Mouse (Mus musculus): ENCODE results near the gene Pgr. TPM values are rescaled to one million over a fixed set of nuclear protein-coding genes. Genes with fewer than 3 reads are reported as not detected.

The Pgr gene
- polyA plus RNA-seq (2014; fragmentation: Nextera tagmentation; extraction: Ambion mirVana): 0.47 and 0.78 TPM in 2 replicates

- peak within 1 kb of the TSS; percentile 57 for H3K4me3 ChIP-seq (ENCODE audit: low read depth, low read length)
- 2% methylated on average over 16 of the region's 16 CpGs for WGBS
- H3K4me2 ChIP-seq (ENCODE audit: low read length): peak within 1 kb of the TSS; percentile 97
- H3K9ac ChIP-seq (ENCODE audit: low read length): peak within 1 kb of the TSS; percentile 70; the same call in 1 of the 2 replicates
- no peaks in the 10 kb centered on the region for H3K4me1 ChIP-seq (ENCODE audit: control insufficient read depth, insufficient read depth, low read length)
- no peak within 1 kb of the TSS for H3K27ac ChIP-seq (ENCODE audit: low read depth, low read length)
- H3K9me3 ChIP-seq (replicated peaks; ENCODE audit: control insufficient read depth, low read length): no peaks in the 10 kb centered on the region
- peaks cover 17% of the 10 kb centered on the region; the same call in 1 of the 2 replicates for H3K27me3 ChIP-seq (replicated peaks; ENCODE audit: control insufficient read depth, insufficient read depth, low read length)
- DNase-seq (ENCODE audit: low spot score) (peak; percentile 62), ATAC-seq (peak; percentile 56; the same call in 1 of the 2 replicates)
- H3K36me3 ChIP-seq (ENCODE audit: control insufficient read depth, insufficient read depth, low read length): no peaks in the 10 kb centered on the region
Measured at GRCm38 (mm10) chr9:8899616-8900202, at the start of gene Pgr. Gene Pgr, plus strand, starts transcription at chr9:8899833.

GRCm38 (mm10) chr9:8857455-8857854 lies 42.2 kb upstream of the Pgr start:
- Histone ChIP-seq H3K4me1 (ENCODE audit: control insufficient read depth, insufficient read depth, low read length) (no peaks in the 10 kb centered on the region), H3K27ac (ENCODE audit: low read depth, low read length) (no peak overlapping the region), H3K4me3 (ENCODE audit: low read depth, low read length) (no peak overlapping the region), H3K36me3 (ENCODE audit: control insufficient read depth, insufficient read depth, low read length) (no peaks in the 10 kb centered on the region), H3K4me2 (ENCODE audit: low read length) (no peak overlapping the region), H3K9me3 (replicated peaks; ENCODE audit: control insufficient read depth, low read length) (no peaks in the 10 kb centered on the region), H3K9ac (ENCODE audit: low read length) (no peak overlapping the region), H3K27me3 (replicated peaks; ENCODE audit: control insufficient read depth, insufficient read depth, low read length) (no peaks in the 10 kb centered on the region)
- ATAC-seq (no peak), DNase-seq (ENCODE audit: low spot score) (no peak)
- 91% methylated on average over 2 of the region's 2 CpGs for WGBS

- no peaks in the 10 kb centered on the region for H3K4me1 ChIP-seq (ENCODE audit: control insufficient read depth, insufficient read depth, low read length)
- 90% methylated on average over 2 of the region's 2 CpGs for WGBS
- H3K9me3 ChIP-seq (replicated peaks; ENCODE audit: control insufficient read depth, low read length): no peaks in the 10 kb centered on the region
- H3K27me3 ChIP-seq (replicated peaks; ENCODE audit: control insufficient read depth, insufficient read depth, low read length): no peaks in the 10 kb centered on the region
- H3K9ac ChIP-seq (ENCODE audit: low read length): no peak overlapping the region
- no peak overlapping the region for H3K4me3 ChIP-seq (ENCODE audit: low read depth, low read length)
- no peak overlapping the region for H3K27ac ChIP-seq (ENCODE audit: low read depth, low read length)
- DNase-seq (ENCODE audit: low spot score) (no peak), ATAC-seq (no peak)
- no peak overlapping the region for H3K4me2 ChIP-seq (ENCODE audit: low read length)
- no peaks in the 10 kb centered on the region for H3K36me3 ChIP-seq (ENCODE audit: control insufficient read depth, insufficient read depth, low read length)
Measured at GRCm38 (mm10) chr9:8868511-8868910, 31.1 kb upstream of the Pgr start.

- ATAC-seq: no peak
- Histone ChIP-seq H3K4me3 (ENCODE audit: low read depth, low read length) (no peak overlapping the region), H3K36me3 (ENCODE audit: control insufficient read depth, insufficient read depth, low read length) (no peaks in the 10 kb centered on the region)
Measured at GRCm38 (mm10) chr9:8895205-8895604, 4.4 kb upstream of the Pgr start.

GRCm38 (mm10) chr9:8900203-8901012 lies 775 bp downstream of the Pgr start:
- H3K9ac ChIP-seq (ENCODE audit: low read length): peak overlapping the region; percentile 70; the same call in 1 of the 2 replicates
- no peaks in the 10 kb centered on the region for H3K36me3 ChIP-seq (ENCODE audit: control insufficient read depth, insufficient read depth, low read length)
- H3K27me3 ChIP-seq (replicated peaks; ENCODE audit: control insufficient read depth, insufficient read depth, low read length): peaks cover 17% of the 10 kb centered on the region; the same call in 1 of the 2 replicates
- under 1% methylated on average over 41 of the region's 41 CpGs for WGBS
- H3K27ac ChIP-seq (ENCODE audit: low read depth, low read length): no peak overlapping the region
- peak overlapping the region; percentile 97 for H3K4me2 ChIP-seq (ENCODE audit: low read length)
- peak; percentile 29; the same call in 1 of the 2 replicates for ATAC-seq
- H3K9me3 ChIP-seq (replicated peaks; ENCODE audit: control insufficient read depth, low read length): no peaks in the 10 kb centered on the region
- no peaks in the 10 kb centered on the region for H3K4me1 ChIP-seq (ENCODE audit: control insufficient read depth, insufficient read depth, low read length)
- peak; percentile 30 for DNase-seq (ENCODE audit: low spot score)
- peak overlapping the region; percentile 57 for H3K4me3 ChIP-seq (ENCODE audit: low read depth, low read length)

More at GRCm38 (mm10) chr9:8895205-8895604, 4.4 kb upstream of the Pgr start:
- H3K4me2 ChIP-seq (ENCODE audit: low read length): no peak overlapping the region
- no peak overlapping the region for H3K27ac ChIP-seq (ENCODE audit: low read depth, low read length)
- 83% methylated on average over 5 of the region's 5 CpGs for WGBS
- DNase-seq (ENCODE audit: low spot score): no peak
- no peaks in the 10 kb centered on the region for H3K4me1 ChIP-seq (ENCODE audit: control insufficient read depth, insufficient read depth, low read length)
- no peak overlapping the region for H3K9ac ChIP-seq (ENCODE audit: low read length)
- no peaks in the 10 kb centered on the region for H3K9me3 ChIP-seq (replicated peaks; ENCODE audit: control insufficient read depth, low read length)
- H3K27me3 ChIP-seq (replicated peaks; ENCODE audit: control insufficient read depth, insufficient read depth, low read length): 0 out of 2 replicates have a peak, but pooled peaks cover 4% of the 10 kb centered on the region

- WGBS: 1% methylated on average over 36 of the region's 36 CpGs
- no peaks in the 10 kb centered on the region for H3K4me1 ChIP-seq (ENCODE audit: control insufficient read depth, insufficient read depth, low read length)
- peak; percentile 69 for ATAC-seq
Measured at GRCm38 (mm10) chr9:8901013-8901646, 1.5 kb downstream of the Pgr start.

GRCm38 (mm10) chr9:8901647-8902131 lies 2.1 kb downstream of the Pgr start:
- DNase-seq (ENCODE audit: low spot score): peak; percentile 58
- peak; percentile 73 for ATAC-seq
- H3K9me3 ChIP-seq (replicated peaks; ENCODE audit: control insufficient read depth, low read length): no peaks in the 10 kb centered on the region

More at GRCm38 (mm10) chr9:8901013-8901646, 1.5 kb downstream of the Pgr start:
- Histone ChIP-seq H3K4me2 (ENCODE audit: low read length) (peak overlapping the region; percentile 97), H3K4me3 (ENCODE audit: low read depth, low read length) (peak overlapping the region; percentile 57), H3K9ac (ENCODE audit: low read length) (peak overlapping the region; percentile 70), H3K36me3 (ENCODE audit: control insufficient read depth, insufficient read depth, low read length) (no peaks in the 10 kb centered on the region), H3K27me3 (replicated peaks; ENCODE audit: control insufficient read depth, insufficient read depth, low read length) (peaks cover 17% of the 10 kb centered on the region; the same call in 1 of the 2 replicates), H3K9me3 (replicated peaks; ENCODE audit: control insufficient read depth, low read length) (no peaks in the 10 kb centered on the region), H3K27ac (ENCODE audit: low read depth, low read length) (no peak overlapping the region)
- DNase-seq (ENCODE audit: low spot score): peak; percentile 30

GRCm38 (mm10) chr9:8902277-8902676 lies 2.6 kb downstream of the Pgr start:
- Histone ChIP-seq H3K9ac (ENCODE audit: low read length) (peak overlapping the region; percentile 70; the same call in 1 of the 2 replicates), H3K4me3 (ENCODE audit: low read depth, low read length) (peak overlapping the region; percentile 57), H3K27me3 (replicated peaks; ENCODE audit: control insufficient read depth, insufficient read depth, low read length) (peaks cover 17% of the 10 kb centered on the region; the same call in 1 of the 2 replicates), H3K4me1 (ENCODE audit: control insufficient read depth, insufficient read depth, low read length) (no peaks in the 10 kb centered on the region), H3K36me3 (ENCODE audit: control insufficient read depth, insufficient read depth, low read length) (no peaks in the 10 kb centered on the region), H3K4me2 (ENCODE audit: low read length) (peak overlapping the region; percentile 97), H3K27ac (ENCODE audit: low read depth, low read length) (no peak overlapping the region), H3K9me3 (replicated peaks; ENCODE audit: control insufficient read depth, low read length) (no peaks in the 10 kb centered on the region)
- WGBS: 26% methylated on average over 3 of the region's 3 CpGs
- DNase-seq (ENCODE audit: low spot score) (peak; percentile 12), ATAC-seq (no peak)

More at GRCm38 (mm10) chr9:8901647-8902131, 2.1 kb downstream of the Pgr start:
- H3K36me3 ChIP-seq (ENCODE audit: control insufficient read depth, insufficient read depth, low read length): no peaks in the 10 kb centered on the region
- H3K4me3 ChIP-seq (ENCODE audit: low read depth, low read length): peak overlapping the region; percentile 57
- no peak overlapping the region for H3K27ac ChIP-seq (ENCODE audit: low read depth, low read length)
- peaks cover 17% of the 10 kb centered on the region; the same call in 1 of the 2 replicates for H3K27me3 ChIP-seq (replicated peaks; ENCODE audit: control insufficient read depth, insufficient read depth, low read length)
- H3K4me1 ChIP-seq (ENCODE audit: control insufficient read depth, insufficient read depth, low read length): no peaks in the 10 kb centered on the region
- WGBS: 1% methylated on average over 47 of the region's 49 CpGs
- H3K4me2 ChIP-seq (ENCODE audit: low read length): peak overlapping the region; percentile 97
- peak overlapping the region; percentile 70 for H3K9ac ChIP-seq (ENCODE audit: low read length)

Measured in forebrain, embryonic 14.5 days (tissue).